Mouse (Mus musculus) lung, adult 2 months (tissue): ENCODE data around the gene Rgs14. TPM values are rescaled to one million over a fixed set of nuclear protein-coding genes. Genes with fewer than 3 reads are reported as not detected.

Experiments used
- DNase-seq: peaks from one replicate; pipeline ENCODE4 v3.0.0; 2022
- H3K4me1 ChIP-seq: fragments of 200-500 bp; 2 replicates; pipeline ENCODE4 v1.6.1; 2011; ENCODE audit warnings: low read length; ENCODE audit not compliant: control insufficient read depth, insufficient read depth
- H3K4me3 ChIP-seq: fragments of 200-500 bp; replicated peaks from 2 replicates; pipeline ENCODE3; 2011; ENCODE audit warnings: low read depth, mild to moderate bottlenecking, control low read depth, low read length; ENCODE audit errors: extremely low read depth
- CTCF ChIP-seq: fragments of 200-500 bp; IDR thresholded peaks from 2 replicates; pipeline ENCODE4 v1.5.1; 2011; ENCODE audit warnings: mild to moderate bottlenecking, low read length, control low read depth; ENCODE audit not compliant: insufficient read depth
- POLR2A ChIP-seq: fragments of 200-500 bp; IDR thresholded peaks from 2 replicates; pipeline ENCODE4 v1.6.1; 2011; ENCODE audit warnings: low read depth, mild to moderate bottlenecking, control low read depth, low read length, borderline replicate concordance; ENCODE audit errors: extremely low read depth
- WGBS: fragments of 180-500 bp; shearing (Covaris S2); methylation state at CpG from one replicate; pipeline ENCODE4 v1.1.7; 2018; 5-methylcytosine and 5-hydroxymethylcytosine counted together
- polyA plus RNA-seq: library from polyadenylated mRNA; depleted of rRNA; stranded (reverse); fragments of >200 nt; gene quantifications from 2 replicates; pipeline ENCODE4 v1.2.3, GENCODE M21; 2012

Rgs14 gene
- polyA plus RNA-seq, 1 experiment, result 11.7 TPM

- no peak for DNase-seq
- H3K4me1 ChIP-seq, result no peaks in the 10 kb centered on the region
- WGBS, result 36% methylated on average over 11 of the region's 11 CpGs
- H3K4me3 ChIP-seq, result no peak overlapping the region
- TF ChIP-seq POLR2A, result no peak
- TF ChIP-seq CTCF, result no peak
Observed at GRCm38 (mm10) chr13:55342469-55342868, 27.1 kb upstream of the Rgs14 start.

- Histone ChIP-seq H3K4me3 (no peak overlapping the region), H3K4me1 (no peaks in the 10 kb centered on the region)
- WGBS, result 80% methylated on average over 7 of the region's 7 CpGs
- TF ChIP-seq POLR2A (no peak), CTCF (no peak)
- DNase-seq, result no peak
Observed at GRCm38 (mm10) chr13:55344286-55344685, 25.2 kb upstream of the Rgs14 start.

GRCm38 (mm10) chr13:55346745-55347144, 22.8 kb upstream of the Rgs14 start:
- Histone ChIP-seq H3K4me1 (no peaks in the 10 kb centered on the region), H3K4me3 (no peak overlapping the region)
- no peak for DNase-seq
- TF ChIP-seq POLR2A, result no peak
- no peak for TF ChIP-seq CTCF
- WGBS, result 68% methylated on average over 11 of the region's 11 CpGs

GRCm38 (mm10) chr13:55361145-55361544, 8.4 kb upstream of the Rgs14 start:
- Histone ChIP-seq H3K4me3 (no peak overlapping the region), H3K4me1 (no peaks in the 10 kb centered on the region; the same call in 1 of the 2 replicates)
- TF ChIP-seq CTCF (no peak), POLR2A (no peak)
- no peak for DNase-seq

GRCm38 (mm10) chr13:55361974-55362452, 7.5 kb upstream of the Rgs14 start:
- DNase-seq, result no peak
- under 1% methylated on average over 32 of the region's 32 CpGs for WGBS
- TF ChIP-seq CTCF, result no peak
- no peak for TF ChIP-seq POLR2A
- peak overlapping the region; percentile 94 for H3K4me3 ChIP-seq
- no peaks in the 10 kb centered on the region; the same call in 1 of the 2 replicates for H3K4me1 ChIP-seq

GRCm38 (mm10) chr13:55362453-55363060, 7.0 kb upstream of the Rgs14 start, which contains the start of gene Lman2:
TSS of gene Lman2 (minus strand) at chr13:55362783.
- H3K4me1 ChIP-seq, result no peaks in the 10 kb centered on the region; the same call in 1 of the 2 replicates
- under 1% methylated on average over 35 of the region's 35 CpGs for WGBS
- peak within 1 kb of the TSS; percentile 94 for H3K4me3 ChIP-seq
- peak; percentile 96 for DNase-seq
- TF ChIP-seq POLR2A (peak; percentile 65; the same call in 1 of the 2 replicates), CTCF (no peak)

- Histone ChIP-seq H3K4me3 (no peak overlapping the region), H3K4me1 (no peaks in the 10 kb centered on the region)
- TF ChIP-seq CTCF (no peak), POLR2A (no peak)
- no peak for DNase-seq
- 66% methylated on average over 7 of the region's 7 CpGs for WGBS
Observed at GRCm38 (mm10) chr13:55368401-55368800, 1.1 kb upstream of the Rgs14 start.

GRCm38 (mm10) chr13:55370234-55370633, 702 bp downstream of the Rgs14 start:
- no peak for DNase-seq
- H3K4me1 ChIP-seq, result no peaks in the 10 kb centered on the region
- H3K4me3 ChIP-seq, result peak overlapping the region; percentile 35
- 23% methylated on average over 3 of the region's 3 CpGs for WGBS
- TF ChIP-seq POLR2A, result no peak
- TF ChIP-seq CTCF, result no peak

GRCm38 (mm10) chr13:55371007-55371681, 1.6 kb downstream of the Rgs14 start:
- H3K4me3 ChIP-seq, result no peak overlapping the region

More at GRCm38 (mm10) chr13:55371007-55371681, 1.6 kb downstream of the Rgs14 start:
- H3K4me1 ChIP-seq, result no peaks in the 10 kb centered on the region
- WGBS, result 52% methylated on average over 8 of the region's 8 CpGs
- no peak for TF ChIP-seq POLR2A
- TF ChIP-seq CTCF, result no peak
- no peak for DNase-seq
